Mouse (Mus musculus): ENCODE measurements around the gene Cyp2d26. TPM values are rescaled to one million over a fixed set of nuclear protein-coding genes. Genes with fewer than 3 reads are reported as not detected.

Gene Cyp2d26
- polyA plus RNA-seq (2015; fragmentation: Nextera tagmentation; extraction: Ambion mirVana), result 0.23 and 0.63 TPM in 2 replicates

DNA sequence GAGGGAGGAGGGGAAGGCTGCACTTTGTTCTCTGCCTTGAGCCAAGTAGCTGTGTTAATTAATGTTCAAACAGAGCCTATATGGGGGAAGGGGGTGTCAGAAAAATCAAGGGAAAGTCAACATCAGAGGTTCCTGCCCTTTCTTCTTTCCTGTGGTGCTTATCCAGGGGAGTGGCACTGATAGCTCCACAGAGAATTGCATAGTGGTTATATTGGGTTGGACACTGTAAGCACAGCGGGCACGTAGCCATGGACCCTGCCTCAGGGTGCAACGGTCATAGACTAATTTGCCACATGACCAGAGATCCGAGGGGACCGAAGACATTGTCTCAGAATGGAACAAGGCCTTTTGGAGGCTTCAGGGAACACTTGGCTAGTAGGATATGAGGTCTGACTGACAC is at the start of gene Cyp2d26:
Cyp2d26 (minus strand) TSS at position 18 of the 400 bp plus-strand sequence.

GRCm38 (mm10) chr15:82763631-82764420 is 30.3 kb downstream of the Cyp2d26 start, which contains the start of gene Cyp2d40:
Gene Cyp2d40, minus strand, starts transcription at chr15:82764183.

Small RNA genes lying within 50 kb of the gene (microRNA-seq; reads per million reads assigned to microRNA genes)
- gene Gm27618, result not detected

Other genes with a start within 250 kb of the Cyp2d26 start
- not detected in 2 replicates for gene Cyp2d12, start 239.2 kb downstream of the Cyp2d26 start, polyA plus RNA-seq (2015; fragmentation: Nextera tagmentation; extraction: Ambion mirVana)
- not detected in 2 replicates for gene Cyp2d34, start 173.3 kb downstream of the Cyp2d26 start, polyA plus RNA-seq (2015; fragmentation: Nextera tagmentation; extraction: Ambion mirVana)
- gene Cyp2d40, start 30.1 kb downstream of the Cyp2d26 start, polyA plus RNA-seq (2015; fragmentation: Nextera tagmentation; extraction: Ambion mirVana), result not detected in 2 replicates
- gene Tcf20, start 193.6 kb upstream of the Cyp2d26 start, polyA plus RNA-seq (2015; fragmentation: Nextera tagmentation; extraction: Ambion mirVana), result 4.4 and 4.9 TPM in 2 replicates
- 2.4 and 9.2 TPM in 2 replicates for gene Nfam1, start 239.0 kb upstream of the Cyp2d26 start, polyA plus RNA-seq (2015; fragmentation: Nextera tagmentation; extraction: Ambion mirVana)

Data from urinary bladder, postnatal 0 days (tissue).